Mouse (Mus musculus): ENCODE data around the gene Nr5a2. TPM values are rescaled to one million over a fixed set of nuclear protein-coding genes. Genes with fewer than 3 reads are reported as not detected.

Gene Nr5a2
- polyA plus RNA-seq, 1 experiment: 0.58 TPM

GRCm38 (mm10) chr1:136940603-136941002 lies 19.6 kb downstream of the Nr5a2 start:
- H3K4me1 ChIP-seq (ENCODE audit: control insufficient read depth, insufficient read depth, low read length): no peaks in the 10 kb centered on the region
- no peaks in the 10 kb centered on the region for H3K36me3 ChIP-seq (ENCODE audit: control insufficient read depth, insufficient read depth, low read length)
- H3K4me3 ChIP-seq (ENCODE audit: insufficient read depth, low read depth, low read length): no peak overlapping the region
- WGBS: 89% methylated on average over 5 of the region's 5 CpGs
- H3K27ac ChIP-seq (ENCODE audit: insufficient read depth, low read depth, low read length): no peak overlapping the region
- H3K27me3 ChIP-seq (replicated peaks; ENCODE audit: control insufficient read depth, insufficient read depth, low read length): no peaks in the 10 kb centered on the region
- TF ChIP-seq CTCF (conservative IDR thresholded peaks at IDR 0.05; ENCODE audit: insufficient read depth, insufficient read length, low read depth, low read length): no peak
- TF ChIP-seq POLR2A (IDR thresholded peaks at IDR 0.05; ENCODE audit: low read depth, low read length): no peak
- DNase-seq: no peak

- TF ChIP-seq CTCF (conservative IDR thresholded peaks at IDR 0.05; ENCODE audit: insufficient read depth, insufficient read length, low read depth, low read length): no peak
- TF ChIP-seq POLR2A (IDR thresholded peaks at IDR 0.05; ENCODE audit: low read depth, low read length): no peak
- H3K4me1 ChIP-seq (ENCODE audit: control insufficient read depth, insufficient read depth, low read length): no peaks in the 10 kb centered on the region
- no peak for DNase-seq
- no peak overlapping the region for H3K27ac ChIP-seq (ENCODE audit: insufficient read depth, low read depth, low read length)
- no peaks in the 10 kb centered on the region for H3K36me3 ChIP-seq (ENCODE audit: control insufficient read depth, insufficient read depth, low read length)
- H3K27me3 ChIP-seq (replicated peaks; ENCODE audit: control insufficient read depth, insufficient read depth, low read length): no peaks in the 10 kb centered on the region
- WGBS: 84% methylated on average over 1 of the region's 1 CpGs
- H3K4me3 ChIP-seq (ENCODE audit: insufficient read depth, low read depth, low read length): no peak overlapping the region
Observed at GRCm38 (mm10) chr1:136939220-136939619, 21.0 kb downstream of the Nr5a2 start.

GRCm38 (mm10) chr1:136935960-136936324 lies 24.3 kb downstream of the Nr5a2 start:
- Histone ChIP-seq H3K4me1 (ENCODE audit: control insufficient read depth, insufficient read depth, low read length) (no peaks in the 10 kb centered on the region), H3K27ac (ENCODE audit: insufficient read depth, low read depth, low read length) (no peak overlapping the region), H3K27me3 (replicated peaks; ENCODE audit: control insufficient read depth, insufficient read depth, low read length) (no peaks in the 10 kb centered on the region), H3K36me3 (ENCODE audit: control insufficient read depth, insufficient read depth, low read length) (no peaks in the 10 kb centered on the region), H3K4me3 (ENCODE audit: insufficient read depth, low read depth, low read length) (no peak overlapping the region)
- TF ChIP-seq CTCF (conservative IDR thresholded peaks at IDR 0.05; ENCODE audit: insufficient read depth, insufficient read length, low read depth, low read length) (no peak), POLR2A (IDR thresholded peaks at IDR 0.05; ENCODE audit: low read depth, low read length) (no peak)
- WGBS: 88% methylated on average over 9 of the region's 9 CpGs
- DNase-seq: no peak

- H3K4me1 ChIP-seq (ENCODE audit: control insufficient read depth, insufficient read depth, low read length): no peaks in the 10 kb centered on the region
- no peaks in the 10 kb centered on the region for H3K36me3 ChIP-seq (ENCODE audit: control insufficient read depth, insufficient read depth, low read length)
- WGBS: 69% methylated on average over 8 of the region's 8 CpGs
- H3K4me3 ChIP-seq (ENCODE audit: insufficient read depth, low read depth, low read length): no peak overlapping the region
- no peaks in the 10 kb centered on the region for H3K27me3 ChIP-seq (replicated peaks; ENCODE audit: control insufficient read depth, insufficient read depth, low read length)
- H3K27ac ChIP-seq (ENCODE audit: insufficient read depth, low read depth, low read length): no peak overlapping the region
- no peak for DNase-seq
- TF ChIP-seq POLR2A (IDR thresholded peaks at IDR 0.05; ENCODE audit: low read depth, low read length): no peak
- TF ChIP-seq CTCF (conservative IDR thresholded peaks at IDR 0.05; ENCODE audit: insufficient read depth, insufficient read length, low read depth, low read length): no peak
Observed at GRCm38 (mm10) chr1:136935316-136935959, 24.8 kb downstream of the Nr5a2 start.

- WGBS: 81% methylated on average over 10 of the region's 10 CpGs
- DNase-seq: no peak
- no peaks in the 10 kb centered on the region for H3K36me3 ChIP-seq (ENCODE audit: control insufficient read depth, insufficient read depth, low read length)
Observed at GRCm38 (mm10) chr1:136934051-136934450, 26.2 kb downstream of the Nr5a2 start.

GRCm38 (mm10) chr1:136931026-136931425 lies 29.2 kb downstream of the Nr5a2 start:
- H3K4me3 ChIP-seq (ENCODE audit: insufficient read depth, low read depth, low read length): no peak overlapping the region
- no peaks in the 10 kb centered on the region for H3K27me3 ChIP-seq (replicated peaks; ENCODE audit: control insufficient read depth, insufficient read depth, low read length)
- no peak overlapping the region for H3K27ac ChIP-seq (ENCODE audit: insufficient read depth, low read depth, low read length)
- H3K4me1 ChIP-seq (ENCODE audit: control insufficient read depth, insufficient read depth, low read length): no peaks in the 10 kb centered on the region
- no peak for DNase-seq
- 74% methylated on average over 5 of the region's 5 CpGs for WGBS
- H3K36me3 ChIP-seq (ENCODE audit: control insufficient read depth, insufficient read depth, low read length): no peaks in the 10 kb centered on the region
- TF ChIP-seq POLR2A (IDR thresholded peaks at IDR 0.05; ENCODE audit: low read depth, low read length) (no peak), CTCF (conservative IDR thresholded peaks at IDR 0.05; ENCODE audit: insufficient read depth, insufficient read length, low read depth, low read length) (no peak)

More at GRCm38 (mm10) chr1:136934051-136934450, 26.2 kb downstream of the Nr5a2 start:
- H3K4me3 ChIP-seq (ENCODE audit: insufficient read depth, low read depth, low read length): no peak overlapping the region
- no peak overlapping the region for H3K27ac ChIP-seq (ENCODE audit: insufficient read depth, low read depth, low read length)
- no peaks in the 10 kb centered on the region for H3K27me3 ChIP-seq (replicated peaks; ENCODE audit: control insufficient read depth, insufficient read depth, low read length)
- H3K4me1 ChIP-seq (ENCODE audit: control insufficient read depth, insufficient read depth, low read length): no peaks in the 10 kb centered on the region
- TF ChIP-seq CTCF (conservative IDR thresholded peaks at IDR 0.05; ENCODE audit: insufficient read depth, insufficient read length, low read depth, low read length) (no peak), POLR2A (IDR thresholded peaks at IDR 0.05; ENCODE audit: low read depth, low read length) (no peak)

GRCm38 (mm10) chr1:136929743-136930142 lies 30.5 kb downstream of the Nr5a2 start:
- no peaks in the 10 kb centered on the region for H3K36me3 ChIP-seq (ENCODE audit: control insufficient read depth, insufficient read depth, low read length)
- H3K27me3 ChIP-seq (replicated peaks; ENCODE audit: control insufficient read depth, insufficient read depth, low read length): no peaks in the 10 kb centered on the region
- no peaks in the 10 kb centered on the region for H3K4me1 ChIP-seq (ENCODE audit: control insufficient read depth, insufficient read depth, low read length)
- TF ChIP-seq CTCF (conservative IDR thresholded peaks at IDR 0.05; ENCODE audit: insufficient read depth, insufficient read length, low read depth, low read length) (no peak), POLR2A (IDR thresholded peaks at IDR 0.05; ENCODE audit: low read depth, low read length) (no peak)
- 88% methylated on average over 6 of the region's 6 CpGs for WGBS
- H3K27ac ChIP-seq (ENCODE audit: insufficient read depth, low read depth, low read length): no peak overlapping the region
- no peak overlapping the region for H3K4me3 ChIP-seq (ENCODE audit: insufficient read depth, low read depth, low read length)
- DNase-seq: no peak
